Mouse (Mus musculus) hematopoietic stem cell, adult 5-6 weeks (primary cell): ENCODE results near the gene Masp2. TPM values are rescaled to one million over a fixed set of nuclear protein-coding genes. Genes with fewer than 3 reads are reported as not detected.
A peak's percentile ranks its signal among the peaks of the same experiment; 100 is the strongest.

Experiments
- ATAC-seq, 2 experiments: fragments of 125-278 bp in 1 of 2; replicated peaks in 1 of 2; 2 replicates each; pipeline ENCODE4 v1.8.0; 2016 to 2017; ENCODE audit warnings: inconsistent platforms in 2 of 2, mild to moderate bottlenecking in 2 of 2, moderate number of reproducible peaks in 2 of 2, low read depth in 1 of 2, moderate TSS enrichment in 1 of 2; ENCODE audit not compliant: low FRiP score in 2 of 2, poor library complexity in 2 of 2, severe bottlenecking in 2 of 2, insufficient read depth in 1 of 2, low TSS enrichment in 1 of 2
- total RNA-seq: library from RNA; stranded (forward); fragments of 172-1452, 232-1000 nt; gene quantifications from 2 replicates; pipeline ENCODE4 v1.2.3, GENCODE M21; 2017

Masp2 gene
- total RNA-seq: 0.30 and 0.44 TPM in 2 replicates

- no peak for ATAC-seq
Observed at GRCm38 (mm10) chr4:148602357-148603120, at the start of gene Masp2. Masp2 (plus strand) TSS chr4:148602554.

- ATAC-seq: no peak
Observed at GRCm38 (mm10) chr4:148557766-148558165, 44.6 kb upstream of the Masp2 start.

- peak; percentile 90 to 93 for ATAC-seq
Observed at GRCm38 (mm10) chr4:148558297-148559000, 43.9 kb upstream of the Masp2 start, which contains the start of gene Exosc10. Exosc10 (plus strand) TSS chr4:148558429.

- no peak for ATAC-seq
Observed at GRCm38 (mm10) chr4:148562676-148563075, 39.7 kb upstream of the Masp2 start.

DNA sequence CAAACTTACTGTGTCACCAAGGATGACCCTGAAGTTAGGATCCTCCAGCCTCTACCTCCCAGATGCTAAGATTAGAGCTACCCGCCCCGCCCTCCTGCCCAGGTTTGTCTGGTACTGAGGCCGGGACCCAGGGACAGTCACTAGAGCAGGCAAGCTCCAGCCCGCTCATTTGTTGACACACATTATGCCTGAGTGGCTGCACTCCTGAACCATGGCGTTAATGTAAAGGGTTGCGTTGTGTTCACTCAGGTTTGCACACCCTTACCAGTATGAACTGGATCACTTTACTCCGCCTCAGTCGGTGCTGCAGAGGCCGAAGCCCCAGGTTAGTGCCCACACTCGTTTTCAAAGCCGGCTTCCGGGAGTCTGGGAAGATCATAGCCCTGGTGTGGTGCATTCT lies 38.8 kb upstream of the Masp2 start:
- no peak for ATAC-seq

GRCm38 (mm10) chr4:148570138-148570537 lies 32.2 kb upstream of the Masp2 start:
- ATAC-seq: no peak

- ATAC-seq: no peak
Observed at GRCm38 (mm10) chr4:148570693-148571295, 31.6 kb upstream of the Masp2 start.

DNA sequence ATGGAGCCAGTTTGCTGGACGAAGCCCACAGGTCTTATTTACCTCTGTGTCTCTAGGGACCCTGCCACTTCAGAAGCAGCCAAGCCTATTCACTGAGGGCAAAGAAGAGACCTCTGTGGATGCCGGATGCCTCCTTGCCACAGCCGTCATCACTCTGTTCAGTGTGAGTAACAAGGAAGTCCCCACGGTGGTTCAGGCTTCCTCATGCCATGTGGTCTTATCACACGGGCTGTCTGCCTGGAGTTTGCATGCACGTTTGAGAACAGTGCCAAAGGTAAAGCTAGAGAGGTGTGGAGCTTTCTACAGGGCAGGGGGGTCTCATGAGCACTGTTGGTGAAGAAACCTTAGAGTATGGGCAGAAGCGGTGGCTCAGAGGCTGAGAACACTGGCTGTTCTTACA lies 29.1 kb upstream of the Masp2 start:
- no peak for ATAC-seq

DNA sequence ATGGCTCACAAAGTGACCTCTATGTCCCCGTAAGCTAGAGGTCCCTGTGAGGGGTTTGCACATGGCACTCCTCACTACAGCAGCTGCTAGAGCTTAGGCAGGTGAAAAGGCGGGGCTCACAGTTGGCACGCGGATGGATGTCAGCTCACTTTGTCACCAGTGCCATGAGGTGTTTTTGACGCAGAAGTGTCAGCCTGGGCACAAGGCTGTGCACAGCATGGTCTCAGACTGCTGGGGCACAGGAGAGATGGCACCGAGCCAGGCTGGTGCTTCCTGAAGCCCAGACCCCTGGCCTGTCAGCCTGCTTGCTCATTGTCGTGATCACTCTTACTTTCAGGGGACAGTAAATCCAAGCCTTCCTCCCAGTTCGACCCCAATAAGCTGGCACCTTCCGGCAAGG lies 21.6 kb upstream of the Masp2 start:
- ATAC-seq: no peak

DNA sequence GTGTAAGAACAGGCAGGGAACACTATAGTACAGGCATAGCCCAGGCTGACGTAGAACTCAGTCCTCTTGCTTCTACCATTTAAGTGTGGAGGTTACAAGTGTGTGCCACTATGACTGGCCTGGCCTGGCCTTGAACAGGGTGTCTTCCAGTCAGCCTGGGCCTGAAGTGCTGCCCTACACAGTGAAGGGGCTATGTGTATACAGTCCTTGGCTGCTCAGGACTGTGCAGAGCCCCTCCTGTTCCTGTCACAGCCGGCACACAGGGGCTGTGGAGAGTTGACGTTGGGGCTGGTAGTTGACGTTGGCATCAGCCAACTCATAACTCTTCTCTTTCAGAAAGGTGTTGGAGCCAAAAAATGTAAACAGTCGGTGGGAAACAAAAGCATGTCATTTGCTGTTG lies 20.9 kb upstream of the Masp2 start:
- ATAC-seq: no peak

GRCm38 (mm10) chr4:148583257-148583656 lies 19.1 kb upstream of the Masp2 start:
- ATAC-seq: peak; percentile 61 to 73

DNA sequence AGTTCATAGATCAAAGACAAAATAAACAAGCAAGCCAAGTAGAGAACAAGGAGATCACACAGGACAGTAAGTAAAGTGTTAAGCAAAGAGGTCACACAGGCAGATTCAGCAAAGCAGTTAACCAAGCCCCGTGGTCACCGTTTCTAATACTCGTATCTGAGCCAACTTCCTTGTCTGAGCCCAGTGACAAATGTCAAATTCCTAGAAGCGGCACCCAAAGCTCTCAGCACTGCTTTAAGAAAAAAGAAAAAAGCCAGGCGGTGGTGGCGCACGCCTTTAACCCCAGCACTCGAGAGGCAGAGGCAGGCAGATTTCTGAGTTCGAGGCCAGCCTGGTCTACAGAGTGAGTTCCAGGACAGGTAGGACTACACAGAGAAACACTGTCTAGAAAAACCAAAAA lies 15.7 kb upstream of the Masp2 start:
- no peak for ATAC-seq

DNA sequence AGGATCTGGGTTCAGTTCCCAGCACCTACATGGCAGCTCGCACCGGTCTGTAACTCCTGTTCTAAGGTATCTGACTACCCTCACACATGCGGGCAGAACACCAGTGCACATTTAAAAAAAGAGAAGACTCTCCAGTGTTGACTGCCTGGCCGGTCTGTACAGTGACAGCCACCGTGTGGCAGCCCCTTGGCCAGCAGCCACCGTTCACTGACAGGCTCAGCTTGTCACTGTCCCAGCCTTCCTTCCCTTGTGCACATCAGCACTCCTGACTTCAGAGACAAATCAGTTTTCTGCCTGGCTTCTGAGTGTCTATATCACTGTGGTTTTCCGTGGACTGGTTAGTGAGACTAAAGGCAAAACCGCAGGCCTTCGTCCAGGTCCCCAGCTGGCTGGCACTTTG lies 13.6 kb upstream of the Masp2 start:
- no peak for ATAC-seq

- ATAC-seq: no peak
Observed at GRCm38 (mm10) chr4:148589565-148589964, 12.8 kb upstream of the Masp2 start.

DNA sequence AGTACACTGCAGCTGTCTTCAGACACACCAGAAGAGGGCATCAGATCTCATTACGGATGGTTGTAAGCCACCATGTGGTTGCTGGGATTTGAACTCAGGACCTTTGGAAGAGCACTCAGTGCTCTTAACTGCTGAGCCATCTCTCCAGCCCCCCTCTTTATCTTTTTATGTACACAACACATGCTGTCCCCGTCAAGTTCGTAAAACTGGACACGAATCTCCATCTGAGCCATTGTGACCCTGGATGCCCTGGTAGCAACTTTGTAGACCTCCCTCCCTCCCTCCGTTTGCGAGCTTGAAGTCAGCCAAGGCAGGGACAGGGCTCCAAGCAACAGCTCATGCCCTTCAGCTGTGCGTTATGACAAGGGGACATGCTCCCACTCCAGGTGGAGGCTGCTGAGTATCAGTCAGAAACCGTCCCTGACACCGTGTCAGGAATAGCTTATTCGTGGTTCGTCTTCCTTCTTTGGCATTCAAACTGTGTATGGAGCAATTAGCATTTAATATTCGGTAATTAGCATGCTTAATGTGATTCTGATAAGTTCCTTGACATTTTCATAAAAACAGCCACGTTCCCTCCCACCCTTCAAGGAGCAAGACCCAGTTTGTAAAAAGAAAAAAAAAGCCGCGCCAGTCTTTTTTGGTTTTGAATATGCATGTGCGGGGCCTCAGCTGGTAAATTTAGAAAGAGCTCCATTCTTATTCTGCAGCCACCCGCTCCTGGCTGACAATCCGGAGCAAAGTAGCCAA lies 11.8 kb upstream of the Masp2 start:
- peak; percentile 0 to 9; a peak in 1 of 4 replicates for ATAC-seq

GRCm38 (mm10) chr4:148591171-148591630 lies 11.2 kb upstream of the Masp2 start, which contains the start of gene Srm:
Srm (plus strand) TSS chr4:148591503.
- peak; percentile 96 to 99 for ATAC-seq

- ATAC-seq: peak in 1 of 2 experiments; percentile 18; a peak in 2 of 4 replicates
Observed at GRCm38 (mm10) chr4:148591637-148592380, 10.5 kb upstream of the Masp2 start.
